Mouse (Mus musculus) bone marrow macrophage, adult 2 months (primary cell): ENCODE data around the gene Nxpe5. TPM values are rescaled to one million over a fixed set of nuclear protein-coding genes. Genes with fewer than 3 reads are reported as not detected.

ENCODE experiments used
- H3K27ac ChIP-seq: 2 replicates; pipeline ENCODE4 v1.5.1; 2012; ENCODE audit warnings: low read depth, low read length; ENCODE audit not compliant: insufficient read depth
- H3K4me1 ChIP-seq: 2 replicates; pipeline ENCODE4 v1.6.1; 2012; ENCODE audit warnings: low read length; ENCODE audit not compliant: control insufficient read depth, insufficient read depth
- H3K4me3 ChIP-seq: 2 replicates; pipeline ENCODE4 v1.5.1; 2012; ENCODE audit warnings: mild to moderate bottlenecking, low read length, moderate library complexity; ENCODE audit not compliant: insufficient read depth
- CTCF ChIP-seq: IDR thresholded peaks from 2 replicates; pipeline ENCODE4 v1.5.1; 2012; ENCODE audit warnings: low read depth, mild to moderate bottlenecking, low read length, moderate library complexity
- POLR2A ChIP-seq: IDR thresholded peaks from 2 replicates; pipeline ENCODE4 v1.6.1; 2012; ENCODE audit warnings: mild to moderate bottlenecking, low read depth, low read length, borderline replicate concordance
- polyA plus RNA-seq: library from polyadenylated mRNA; stranded (reverse); fragments of >200 nt; gene quantifications from 2 replicates; pipeline ENCODE4 v1.2.4, GENCODE M21; 2012; ENCODE audit not compliant: missing spikeins, insufficient read depth, insufficient read length

Gene Nxpe5
- 40.8 and 43.3 TPM in 2 replicates for polyA plus RNA-seq

- no peak within 1 kb of the TSS for H3K4me3 ChIP-seq
- peak within 1 kb of the TSS; percentile 47; the same call in 1 of the 2 replicates for H3K27ac ChIP-seq
- peaks cover 33% of the 10 kb centered on the region for H3K4me1 ChIP-seq
- no peak for TF ChIP-seq POLR2A
- TF ChIP-seq CTCF = no peak
Observed at GRCm38 (mm10) chr5:138225700-138226099, at the start of gene Nxpe5. Gene Nxpe5, plus strand, starts transcription at chr5:138225898.

- Histone ChIP-seq H3K4me1 (peaks cover 6% of the 10 kb centered on the region; the same call in 1 of the 2 replicates), H3K27ac (peak within 1 kb of the TSS; percentile 50), H3K4me3 (peak within 1 kb of the TSS; percentile 78)
- TF ChIP-seq POLR2A (peak; percentile 99), CTCF (no peak)
Observed at GRCm38 (mm10) chr5:138186950-138187638, 38.6 kb upstream of the Nxpe5 start, which contains the start of the genes Taf6 and Cnpy4. Gene Taf6, minus strand, starts transcription at chr5:138187451. Gene Cnpy4, plus strand, starts transcription at chr5:138187485.

GRCm38 (mm10) chr5:138187661-138188306 is 37.9 kb upstream of the Nxpe5 start:
- TF ChIP-seq POLR2A (no peak), CTCF (no peak)
- Histone ChIP-seq H3K27ac (peak overlapping the region; percentile 50; the same call in 1 of the 2 replicates), H3K4me1 (peaks cover 6% of the 10 kb centered on the region; the same call in 1 of the 2 replicates), H3K4me3 (peak overlapping the region; percentile 78)

- peak within 1 kb of the TSS; percentile 96 for H3K27ac ChIP-seq
- peaks cover 22% of the 10 kb centered on the region for H3K4me1 ChIP-seq
- TF ChIP-seq POLR2A (no peak), CTCF (no peak)
- peak within 1 kb of the TSS; percentile 88 for H3K4me3 ChIP-seq
Observed at GRCm38 (mm10) chr5:138193771-138194727, 31.6 kb upstream of the Nxpe5 start, which contains the start of gene Mblac1. Gene Mblac1, plus strand, starts transcription at chr5:138194314.

- Histone ChIP-seq H3K4me3 (peak overlapping the region; percentile 88), H3K4me1 (peaks cover 22% of the 10 kb centered on the region), H3K27ac (peak overlapping the region; percentile 96)
- no peak for TF ChIP-seq POLR2A
- TF ChIP-seq CTCF = no peak
Observed at GRCm38 (mm10) chr5:138194755-138195345, 30.8 kb upstream of the Nxpe5 start.

- peak overlapping the region; percentile 88 for H3K4me3 ChIP-seq
Observed at GRCm38 (mm10) chr5:138195463-138195862, 30.2 kb upstream of the Nxpe5 start.

GRCm38 (mm10) chr5:138199576-138199975 is 26.1 kb upstream of the Nxpe5 start:
- no peak overlapping the region for H3K4me3 ChIP-seq
- peaks cover 16% of the 10 kb centered on the region for H3K4me1 ChIP-seq
- H3K27ac ChIP-seq = no peak overlapping the region
- TF ChIP-seq POLR2A = no peak
- TF ChIP-seq CTCF = no peak

More at GRCm38 (mm10) chr5:138195463-138195862, 30.2 kb upstream of the Nxpe5 start:
- TF ChIP-seq POLR2A (no peak), CTCF (no peak)
- H3K4me1 ChIP-seq = peaks cover 22% of the 10 kb centered on the region
- peak overlapping the region; percentile 96 for H3K27ac ChIP-seq

- Histone ChIP-seq H3K4me3 (no peak overlapping the region), H3K4me1 (peaks cover 2% of the 10 kb centered on the region), H3K27ac (no peak overlapping the region)
- TF ChIP-seq CTCF = no peak
- TF ChIP-seq POLR2A = no peak
Observed at GRCm38 (mm10) chr5:138202086-138202485, 23.6 kb upstream of the Nxpe5 start.

- Histone ChIP-seq H3K27ac (no peak overlapping the region), H3K4me1 (0 out of 2 replicates have a peak, but pooled peaks cover 2% of the 10 kb centered on the region), H3K4me3 (no peak overlapping the region)
- TF ChIP-seq POLR2A (no peak), CTCF (no peak)
Observed at GRCm38 (mm10) chr5:138207253-138207652, 18.4 kb upstream of the Nxpe5 start.
